Mouse (Mus musculus): ENCODE measurements around the gene Myo3b. TPM values are rescaled to one million over a fixed set of nuclear protein-coding genes. Genes with fewer than 3 reads are reported as not detected.

Gene Myo3b
- polyA plus RNA-seq, 1 experiment: not detected

- TF ChIP-seq POLR2A (IDR thresholded peaks at IDR 0.05; ENCODE audit: low read depth, low read length) (no peak), CTCF (IDR thresholded peaks at IDR 0.05; ENCODE audit: extremely low read depth, insufficient read length, insufficient replicate concordance, low read depth, low read length) (no peak)
- H3K4me1 ChIP-seq (ENCODE audit: control insufficient read depth, insufficient read depth, insufficient read length, low read length): no peaks in the 10 kb centered on the region
- no peaks in the 10 kb centered on the region for H3K36me3 ChIP-seq (ENCODE audit: control insufficient read depth, insufficient read depth, low read length)
- H3K27me3 ChIP-seq (ENCODE audit: control insufficient read depth, insufficient read depth, low read length): no peaks in the 10 kb centered on the region
- 14% methylated on average over 5 of the region's 5 CpGs for WGBS
- H3K27ac ChIP-seq (ENCODE audit: insufficient read depth, low read depth, low read length): no peak overlapping the region
- H3K4me3 ChIP-seq (ENCODE audit: low read depth, low read length): no peak overlapping the region
Observed at GRCm38 (mm10) chr2:70291063-70291462, 252.1 kb downstream of the Myo3b start.

- Histone ChIP-seq H3K27me3 (ENCODE audit: control insufficient read depth, insufficient read depth, low read length) (no peaks in the 10 kb centered on the region), H3K4me3 (ENCODE audit: low read depth, low read length) (no peak overlapping the region), H3K27ac (ENCODE audit: insufficient read depth, low read depth, low read length) (no peak overlapping the region), H3K36me3 (ENCODE audit: control insufficient read depth, insufficient read depth, low read length) (no peaks in the 10 kb centered on the region), H3K4me1 (ENCODE audit: control insufficient read depth, insufficient read depth, insufficient read length, low read length) (no peaks in the 10 kb centered on the region)
- WGBS: 37% methylated on average over 3 of the region's 3 CpGs
- no peak for TF ChIP-seq CTCF (IDR thresholded peaks at IDR 0.05; ENCODE audit: extremely low read depth, insufficient read length, insufficient replicate concordance, low read depth, low read length)
- TF ChIP-seq POLR2A (IDR thresholded peaks at IDR 0.05; ENCODE audit: low read depth, low read length): no peak
Observed at GRCm38 (mm10) chr2:70292776-70293175, 253.8 kb downstream of the Myo3b start.

- Histone ChIP-seq H3K4me1 (ENCODE audit: control insufficient read depth, insufficient read depth, insufficient read length, low read length) (no peaks in the 10 kb centered on the region), H3K27me3 (ENCODE audit: control insufficient read depth, insufficient read depth, low read length) (no peaks in the 10 kb centered on the region), H3K4me3 (ENCODE audit: low read depth, low read length) (no peak overlapping the region), H3K36me3 (ENCODE audit: control insufficient read depth, insufficient read depth, low read length) (no peaks in the 10 kb centered on the region), H3K27ac (ENCODE audit: insufficient read depth, low read depth, low read length) (no peak overlapping the region)
- TF ChIP-seq CTCF (IDR thresholded peaks at IDR 0.05; ENCODE audit: extremely low read depth, insufficient read length, insufficient replicate concordance, low read depth, low read length) (no peak), POLR2A (IDR thresholded peaks at IDR 0.05; ENCODE audit: low read depth, low read length) (no peak)
Observed at GRCm38 (mm10) chr2:70302905-70303304, 264.0 kb downstream of the Myo3b start.

GRCm38 (mm10) chr2:70315125-70315524 lies 276.2 kb downstream of the Myo3b start:
- Histone ChIP-seq H3K4me3 (ENCODE audit: low read depth, low read length) (no peak overlapping the region), H3K27me3 (ENCODE audit: control insufficient read depth, insufficient read depth, low read length) (no peaks in the 10 kb centered on the region), H3K27ac (ENCODE audit: insufficient read depth, low read depth, low read length) (no peak overlapping the region), H3K4me1 (ENCODE audit: control insufficient read depth, insufficient read depth, insufficient read length, low read length) (no peaks in the 10 kb centered on the region), H3K36me3 (ENCODE audit: control insufficient read depth, insufficient read depth, low read length) (no peaks in the 10 kb centered on the region)
- WGBS: 43% methylated on average over 9 of the region's 9 CpGs
- TF ChIP-seq POLR2A (IDR thresholded peaks at IDR 0.05; ENCODE audit: low read depth, low read length) (no peak), CTCF (IDR thresholded peaks at IDR 0.05; ENCODE audit: extremely low read depth, insufficient read length, insufficient replicate concordance, low read depth, low read length) (no peak)

- Histone ChIP-seq H3K4me1 (ENCODE audit: control insufficient read depth, insufficient read depth, insufficient read length, low read length) (no peaks in the 10 kb centered on the region), H3K4me3 (ENCODE audit: low read depth, low read length) (no peak overlapping the region), H3K36me3 (ENCODE audit: control insufficient read depth, insufficient read depth, low read length) (no peaks in the 10 kb centered on the region), H3K27ac (ENCODE audit: insufficient read depth, low read depth, low read length) (no peak overlapping the region), H3K27me3 (ENCODE audit: control insufficient read depth, insufficient read depth, low read length) (no peaks in the 10 kb centered on the region)
- TF ChIP-seq CTCF (IDR thresholded peaks at IDR 0.05; ENCODE audit: extremely low read depth, insufficient read length, insufficient replicate concordance, low read depth, low read length) (no peak), POLR2A (IDR thresholded peaks at IDR 0.05; ENCODE audit: low read depth, low read length) (no peak)
- WGBS: 57% methylated on average over 3 of the region's 3 CpGs
Observed at GRCm38 (mm10) chr2:70315734-70316133, 276.8 kb downstream of the Myo3b start.

- WGBS: 46% methylated on average over 6 of the region's 6 CpGs
Observed at GRCm38 (mm10) chr2:70317850-70318249, 278.9 kb downstream of the Myo3b start.

GRCm38 (mm10) chr2:70318861-70319555 lies 280.1 kb downstream of the Myo3b start:
- Histone ChIP-seq H3K36me3 (ENCODE audit: control insufficient read depth, insufficient read depth, low read length) (no peaks in the 10 kb centered on the region), H3K4me1 (ENCODE audit: control insufficient read depth, insufficient read depth, insufficient read length, low read length) (no peaks in the 10 kb centered on the region), H3K27me3 (ENCODE audit: control insufficient read depth, insufficient read depth, low read length) (no peaks in the 10 kb centered on the region), H3K27ac (ENCODE audit: insufficient read depth, low read depth, low read length) (no peak overlapping the region), H3K4me3 (ENCODE audit: low read depth, low read length) (no peak overlapping the region)
- TF ChIP-seq CTCF (IDR thresholded peaks at IDR 0.05; ENCODE audit: extremely low read depth, insufficient read length, insufficient replicate concordance, low read depth, low read length) (no peak), POLR2A (IDR thresholded peaks at IDR 0.05; ENCODE audit: low read depth, low read length) (no peak)
- 62% methylated on average over 5 of the region's 5 CpGs for WGBS

More at GRCm38 (mm10) chr2:70317850-70318249, 278.9 kb downstream of the Myo3b start:
- Histone ChIP-seq H3K4me1 (ENCODE audit: control insufficient read depth, insufficient read depth, insufficient read length, low read length) (no peaks in the 10 kb centered on the region), H3K4me3 (ENCODE audit: low read depth, low read length) (no peak overlapping the region), H3K27ac (ENCODE audit: insufficient read depth, low read depth, low read length) (no peak overlapping the region), H3K27me3 (ENCODE audit: control insufficient read depth, insufficient read depth, low read length) (no peaks in the 10 kb centered on the region), H3K36me3 (ENCODE audit: control insufficient read depth, insufficient read depth, low read length) (no peaks in the 10 kb centered on the region)
- TF ChIP-seq CTCF (IDR thresholded peaks at IDR 0.05; ENCODE audit: extremely low read depth, insufficient read length, insufficient replicate concordance, low read depth, low read length): no peak
- TF ChIP-seq POLR2A (IDR thresholded peaks at IDR 0.05; ENCODE audit: low read depth, low read length): no peak
